Mouse (Mus musculus) limb, embryonic 13.5 days (tissue): ENCODE results near the gene Stpg4. TPM values are rescaled to one million over a fixed set of nuclear protein-coding genes. Genes with fewer than 3 reads are reported as not detected.
A peak's percentile ranks its signal among the peaks of the same experiment; 100 is the strongest.

Source experiments
- ATAC-seq: fragments of 200-750 bp; cut with Nextera tagmentation; 2 replicates; pipeline ENCODE4 v1.8.0; 2017; ENCODE audit warnings: low read depth, moderate number of reproducible peaks, moderate TSS enrichment; ENCODE audit not compliant: low FRiP score
- H3K27ac ChIP-seq: fragments of 300-500 bp; sonication (generic); 2 replicates; pipeline ENCODE4 v1.5.1; 2015; ENCODE audit warnings: inconsistent platforms, mild to moderate bottlenecking, moderate library complexity
- H3K27me3 ChIP-seq: fragments of 300-500 bp; sonication (generic); 2 replicates; pipeline ENCODE4 v1.6.1; 2015; ENCODE audit warnings: mild to moderate bottlenecking, inconsistent platforms
- H3K36me3 ChIP-seq: fragments of 300-500 bp; sonication (generic); 2 replicates; pipeline ENCODE4 v1.6.1; 2015; ENCODE audit warnings: inconsistent platforms, mild to moderate bottlenecking, moderate library complexity
- H3K4me1 ChIP-seq: fragments of 300-500 bp; sonication (generic); 2 replicates; pipeline ENCODE4 v1.6.1; 2015; ENCODE audit warnings: inconsistent platforms
- H3K4me2 ChIP-seq: fragments of 300-500 bp; sonication (generic); replicated peaks from 2 replicates; pipeline ENCODE4 v1.6.1; 2015; ENCODE audit warnings: inconsistent platforms, mild to moderate bottlenecking, moderate library complexity
- H3K4me3 ChIP-seq: fragments of 300-500 bp; sonication (generic); 2 replicates; pipeline ENCODE4 v1.5.1; 2015; ENCODE audit warnings: moderate library complexity, mild to moderate bottlenecking, inconsistent platforms
- H3K9ac ChIP-seq: fragments of 300-500 bp; sonication (generic); 2 replicates; pipeline ENCODE4 v1.6.1; 2015; ENCODE audit warnings: mild to moderate bottlenecking, inconsistent platforms
- H3K9me3 ChIP-seq: fragments of 300-500 bp; sonication (generic); 2 replicates; pipeline ENCODE4 v1.6.1; 2016; ENCODE audit warnings: inconsistent platforms
- WGBS: fragments of 180-500 bp; shearing (Covaris S2); methylation state at CpG from one replicate; pipeline ENCODE4 v1.1.7; 2015; 5-methylcytosine and 5-hydroxymethylcytosine counted together
- polyA plus RNA-seq: library from polyadenylated mRNA; unstranded; fragments of >200 nt; fragmentation: Nextera tagmentation; extraction: Ambion mirVana; gene quantifications from 2 replicates; pipeline ENCODE4 v1.2.1, GENCODE M21; 2015

The Stpg4 gene
- polyA plus RNA-seq, 1 experiment from 2014 or later, result not detected

DNA sequence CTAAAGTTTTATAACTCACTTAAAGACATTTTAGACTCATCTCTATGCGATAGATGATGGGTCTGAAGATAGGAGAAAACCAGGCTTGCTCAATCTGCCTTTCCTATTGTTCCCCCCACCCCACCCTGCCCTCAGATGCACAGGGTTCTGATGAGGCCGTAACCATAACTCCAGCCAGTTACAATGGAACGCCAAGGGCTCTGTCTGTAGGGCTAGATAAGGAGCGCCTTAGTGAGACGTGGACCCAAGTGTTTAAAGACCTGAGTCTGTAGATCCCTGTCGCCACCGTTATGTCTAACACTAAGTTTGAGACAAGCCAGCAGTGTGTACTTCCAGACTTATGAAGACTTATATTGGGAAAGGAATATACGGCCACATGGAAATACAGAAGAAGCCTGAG, 72.1 kb downstream of the Stpg4 start:
- no peak overlapping the region for H3K4me2 ChIP-seq
- no peak overlapping the region for H3K27ac ChIP-seq
- ATAC-seq, result no peak
- no peak overlapping the region for H3K4me3 ChIP-seq
- peaks cover 27% of the 10 kb centered on the region for H3K27me3 ChIP-seq
- no peaks in the 10 kb centered on the region for H3K36me3 ChIP-seq
- WGBS, result 74% methylated on average over 8 of the region's 8 CpGs
- peaks cover 67% of the 10 kb centered on the region for H3K4me1 ChIP-seq
- no peak overlapping the region for H3K9ac ChIP-seq
- H3K9me3 ChIP-seq, result no peaks in the 10 kb centered on the region

DNA sequence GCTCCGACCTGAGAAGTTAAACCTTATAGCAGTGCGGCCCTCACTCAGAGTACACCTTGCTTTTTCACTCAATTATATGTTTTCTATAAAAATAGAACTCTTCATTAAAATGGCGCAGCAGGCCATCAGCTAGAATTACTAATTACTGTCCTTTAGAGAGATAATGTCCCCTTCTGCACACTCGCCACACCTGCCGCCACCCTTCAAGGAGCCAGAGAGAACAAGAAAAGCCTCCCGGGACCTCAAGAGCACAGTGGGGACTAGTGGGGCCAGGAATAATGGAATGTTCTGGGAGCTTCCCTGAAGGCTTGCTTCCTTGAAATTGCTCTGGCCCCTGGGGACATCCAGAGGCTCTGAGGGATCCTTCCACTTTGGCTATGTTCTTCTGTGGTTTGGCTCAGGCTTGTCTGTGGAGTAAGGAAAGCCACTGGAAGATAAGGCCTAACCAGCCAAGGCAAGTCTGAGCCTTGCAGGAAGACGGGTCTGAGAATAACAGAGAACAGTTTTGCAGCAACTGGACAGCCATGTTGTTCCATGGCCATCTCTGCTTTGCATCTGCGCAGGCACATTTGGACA, 73.7 kb downstream of the Stpg4 start:
- H3K27me3 ChIP-seq, result peaks cover 38% of the 10 kb centered on the region
- no peak overlapping the region for H3K27ac ChIP-seq
- H3K4me2 ChIP-seq, result no peak overlapping the region
- no peaks in the 10 kb centered on the region for H3K9me3 ChIP-seq
- WGBS, result 82% methylated on average over 8 of the region's 8 CpGs
- no peak overlapping the region for H3K9ac ChIP-seq
- ATAC-seq, result no peak
- no peak overlapping the region for H3K4me3 ChIP-seq
- H3K36me3 ChIP-seq, result no peaks in the 10 kb centered on the region
- H3K4me1 ChIP-seq, result peaks cover 69% of the 10 kb centered on the region

DNA sequence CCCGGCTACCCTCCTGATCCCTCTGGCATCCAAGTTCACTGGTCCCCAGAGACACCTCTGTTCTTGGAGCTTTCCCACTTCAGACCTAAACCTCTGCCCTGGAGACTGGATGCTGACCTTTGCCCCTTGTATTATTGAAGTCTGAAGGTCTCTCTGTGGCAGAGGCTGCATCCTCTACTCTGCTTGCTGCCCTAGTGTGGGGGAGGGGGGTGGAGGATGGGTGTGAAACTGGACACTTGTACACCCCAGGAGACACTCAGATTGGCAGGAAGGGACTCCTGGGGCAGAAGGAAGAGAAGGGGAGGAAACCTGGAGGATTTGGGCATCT, 74.7 kb downstream of the Stpg4 start:
- no peaks in the 10 kb centered on the region for H3K9me3 ChIP-seq
- H3K36me3 ChIP-seq, result no peaks in the 10 kb centered on the region
- peak overlapping the region; percentile 44 for H3K4me2 ChIP-seq
- WGBS, result 14% methylated on average over 1 of the region's 1 CpGs
- H3K9ac ChIP-seq, result peak overlapping the region; percentile 31
- ATAC-seq, result no peak
- peaks cover 37% of the 10 kb centered on the region for H3K27me3 ChIP-seq
- H3K4me3 ChIP-seq, result no peak overlapping the region
- H3K4me1 ChIP-seq, result peaks cover 73% of the 10 kb centered on the region
- no peak overlapping the region for H3K27ac ChIP-seq

DNA sequence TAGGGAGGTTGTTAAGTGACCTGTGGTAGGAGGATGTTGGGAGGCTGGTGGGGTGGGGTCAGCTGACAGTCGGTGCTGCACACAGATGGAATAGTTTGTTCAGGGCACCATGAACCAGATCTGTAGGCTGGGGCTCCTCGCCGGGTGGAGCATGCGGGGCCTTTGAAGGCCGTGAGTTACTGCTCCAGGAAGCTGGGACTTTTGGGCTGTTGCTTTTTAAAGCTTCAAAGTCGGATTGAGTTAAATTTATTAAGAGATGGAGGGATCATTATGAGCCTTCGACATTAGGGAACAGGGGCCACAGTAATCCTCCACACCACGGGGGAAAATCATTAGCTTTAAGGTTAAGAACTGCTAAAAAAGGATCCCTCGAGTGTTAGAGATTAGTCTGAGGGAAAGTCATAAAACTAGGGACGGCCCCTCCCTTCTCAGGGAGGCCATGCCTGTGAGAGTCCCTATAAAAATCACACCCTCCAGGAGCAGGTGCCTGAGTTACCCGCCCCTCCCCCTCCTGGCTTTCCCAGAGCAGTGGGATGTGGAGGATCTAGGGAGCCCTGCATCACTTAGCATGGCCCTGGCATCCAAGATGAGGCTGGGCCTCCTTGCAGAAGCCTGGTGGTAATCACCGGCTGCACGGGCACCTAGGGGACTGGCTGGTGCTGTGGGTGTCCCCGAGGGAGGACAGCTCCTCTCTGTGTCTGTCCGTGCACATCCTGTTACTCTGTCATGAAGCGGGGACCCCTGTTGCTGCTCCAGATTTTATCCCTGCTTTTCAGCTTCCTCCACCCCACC, 75.2 kb downstream of the Stpg4 start:
- peak overlapping the region; percentile 79 for H3K27ac ChIP-seq
- H3K4me2 ChIP-seq, result peak overlapping the region; percentile 44
- H3K9ac ChIP-seq, result peak overlapping the region; percentile 31
- peaks cover 37% of the 10 kb centered on the region for H3K27me3 ChIP-seq
- no peak overlapping the region for H3K4me3 ChIP-seq
- peaks cover 67% of the 10 kb centered on the region for H3K4me1 ChIP-seq
- no peaks in the 10 kb centered on the region for H3K36me3 ChIP-seq
- 7% methylated on average over 16 of the region's 16 CpGs for WGBS
- no peaks in the 10 kb centered on the region for H3K9me3 ChIP-seq
- ATAC-seq, result peak; percentile 43; the same call in 1 of the 2 replicates

DNA sequence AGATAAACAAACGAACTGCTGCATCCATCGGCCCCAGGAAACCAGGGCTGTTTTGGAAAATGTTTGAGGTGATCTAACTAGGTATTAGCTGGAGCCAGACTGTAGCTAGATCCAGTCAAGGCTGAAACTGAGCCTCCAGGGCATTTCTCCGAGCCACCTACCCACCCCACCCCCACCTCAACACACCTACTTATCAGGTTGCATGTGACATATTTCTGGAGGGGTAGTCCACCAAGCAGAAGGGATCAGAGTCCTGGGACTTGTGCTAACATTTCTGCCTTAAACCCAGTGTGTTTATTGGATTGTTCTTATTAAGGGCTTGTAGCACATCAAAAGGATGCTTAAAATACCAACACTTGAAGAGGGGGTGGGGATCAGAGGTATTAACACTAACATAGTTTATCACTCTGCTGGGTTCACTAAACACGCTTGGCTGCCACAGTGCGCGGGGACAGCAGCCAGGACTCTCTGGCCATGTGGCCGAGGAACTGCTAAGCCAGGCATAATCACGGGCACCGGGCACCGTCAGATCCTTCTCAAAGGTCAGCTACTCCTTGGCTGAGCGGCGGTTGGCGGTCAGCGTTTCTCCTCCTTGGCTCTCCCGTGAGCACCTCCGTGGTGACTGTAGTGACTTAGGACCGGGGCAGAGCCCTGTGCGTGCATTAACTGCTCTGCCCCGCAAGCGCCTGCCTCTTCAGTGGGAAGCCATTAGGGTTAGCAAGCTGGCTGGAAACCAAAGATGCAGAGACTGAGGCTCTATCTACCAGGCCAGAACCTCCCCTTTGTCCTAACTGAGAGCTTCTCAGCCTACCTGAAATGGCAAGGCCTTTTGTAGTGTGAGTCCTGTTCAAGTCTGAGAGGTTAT, 76.1 kb downstream of the Stpg4 start:
- Histone ChIP-seq H3K36me3 (no peaks in the 10 kb centered on the region), H3K4me3 (no peak overlapping the region), H3K9ac (no peak overlapping the region; the same call in 1 of the 2 replicates), H3K9me3 (no peaks in the 10 kb centered on the region), H3K27me3 (peaks cover 36% of the 10 kb centered on the region), H3K27ac (peak overlapping the region; percentile 79), H3K4me2 (peak overlapping the region; percentile 44), H3K4me1 (peaks cover 65% of the 10 kb centered on the region)
- ATAC-seq, result peak; percentile 29; the same call in 1 of the 2 replicates
- 4% methylated on average over 20 of the region's 20 CpGs for WGBS

DNA sequence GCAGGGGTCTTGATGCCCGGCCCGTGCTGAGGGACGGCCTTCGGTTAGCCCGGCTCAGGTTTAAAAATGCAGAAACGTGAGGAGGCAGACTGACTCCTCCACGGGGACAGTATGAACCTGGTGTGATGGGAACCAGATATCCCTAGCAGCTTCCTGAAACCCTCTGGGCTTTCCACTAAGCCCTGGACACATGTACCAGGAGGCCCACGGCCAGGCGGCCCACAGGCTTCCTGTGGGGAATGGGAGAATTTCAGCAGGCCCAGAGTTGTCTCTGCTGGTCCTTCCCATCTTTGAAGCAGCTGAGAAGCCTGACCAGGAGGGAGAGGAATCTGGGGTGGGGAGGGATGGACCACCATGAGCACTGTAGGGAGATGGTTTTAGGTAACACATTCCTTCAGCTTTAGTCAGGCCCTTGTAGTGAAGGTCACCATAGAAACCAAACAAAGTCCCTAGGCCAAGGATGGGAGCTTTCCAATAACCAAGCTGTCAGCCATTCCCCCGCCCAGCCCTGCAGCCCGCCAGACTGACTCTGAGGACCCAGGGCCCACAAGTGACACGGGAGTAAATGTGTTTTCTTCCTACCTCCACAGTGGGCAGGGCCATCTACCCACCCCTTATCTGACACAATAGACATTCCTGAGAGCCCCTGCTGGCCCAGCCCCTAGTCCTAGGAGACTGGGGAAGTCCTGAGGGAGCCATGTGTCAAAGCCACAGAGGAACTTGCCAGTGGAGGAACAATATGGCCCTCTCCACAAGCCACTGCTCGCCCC, 76.9 kb downstream of the Stpg4 start:
- peak; percentile 60 for ATAC-seq
- no peaks in the 10 kb centered on the region for H3K36me3 ChIP-seq
- H3K9ac ChIP-seq, result no peak overlapping the region; the same call in 1 of the 2 replicates
- no peaks in the 10 kb centered on the region for H3K9me3 ChIP-seq
- peak overlapping the region; percentile 44 for H3K4me2 ChIP-seq
- peaks cover 42% of the 10 kb centered on the region for H3K27me3 ChIP-seq
- no peak overlapping the region for H3K4me3 ChIP-seq
- H3K27ac ChIP-seq, result peak overlapping the region; percentile 79
- peaks cover 57% of the 10 kb centered on the region for H3K4me1 ChIP-seq
- WGBS, result 30% methylated on average over 13 of the region's 13 CpGs

DNA sequence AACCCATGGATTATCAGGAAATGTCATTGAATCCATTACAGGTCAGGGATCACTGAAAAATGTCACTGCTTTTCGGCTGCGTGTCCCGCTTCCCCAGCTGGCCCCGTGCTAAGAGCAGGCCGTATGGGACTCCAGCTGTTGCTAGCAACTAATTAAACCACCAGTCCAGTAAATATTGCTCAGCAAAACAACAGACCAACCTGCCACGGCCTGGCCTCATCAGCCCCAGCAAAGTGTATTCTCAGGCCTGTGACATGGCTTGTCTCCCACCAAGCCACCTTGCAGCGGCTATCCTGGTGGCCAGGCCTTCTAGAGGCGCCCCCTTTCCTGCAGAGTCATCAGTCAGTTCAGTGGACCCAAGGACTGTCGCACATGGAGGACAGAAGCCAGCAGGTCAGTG, 78.0 kb downstream of the Stpg4 start:
- no peak overlapping the region for H3K27ac ChIP-seq
- H3K4me2 ChIP-seq, result no peak overlapping the region
- H3K9me3 ChIP-seq, result no peaks in the 10 kb centered on the region
- H3K9ac ChIP-seq, result no peak overlapping the region
- H3K4me1 ChIP-seq, result peaks cover 61% of the 10 kb centered on the region
- 55% methylated on average over 9 of the region's 9 CpGs for WGBS
- H3K27me3 ChIP-seq, result peaks cover 41% of the 10 kb centered on the region
- ATAC-seq, result no peak
- no peak overlapping the region for H3K4me3 ChIP-seq
- no peaks in the 10 kb centered on the region for H3K36me3 ChIP-seq

DNA sequence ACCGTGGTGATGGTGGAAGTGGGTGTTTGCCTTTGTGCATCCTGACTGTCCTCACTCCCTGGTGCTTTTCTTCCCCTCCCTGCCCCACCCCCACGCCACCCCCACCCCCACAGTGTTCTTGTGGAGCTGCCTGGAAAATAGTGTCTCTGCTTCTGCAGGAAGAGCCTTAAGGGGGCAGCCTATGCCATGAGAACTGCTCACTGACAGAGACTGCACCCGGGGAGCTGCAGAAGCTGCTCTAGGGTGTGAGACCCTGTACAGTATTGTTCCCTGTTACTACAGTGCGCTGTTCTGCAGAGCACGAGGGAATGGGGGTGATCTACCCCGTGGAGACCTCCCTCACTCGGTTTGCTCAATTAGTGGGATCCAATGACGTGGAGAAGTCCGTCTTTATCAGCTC, 78.5 kb downstream of the Stpg4 start:
- Histone ChIP-seq H3K9me3 (no peaks in the 10 kb centered on the region), H3K27ac (no peak overlapping the region), H3K27me3 (peaks cover 37% of the 10 kb centered on the region), H3K9ac (no peak overlapping the region), H3K4me2 (no peak overlapping the region), H3K4me1 (peaks cover 65% of the 10 kb centered on the region), H3K4me3 (no peak overlapping the region), H3K36me3 (no peaks in the 10 kb centered on the region)
- WGBS, result 20% methylated on average over 9 of the region's 9 CpGs
- no peak for ATAC-seq

DNA sequence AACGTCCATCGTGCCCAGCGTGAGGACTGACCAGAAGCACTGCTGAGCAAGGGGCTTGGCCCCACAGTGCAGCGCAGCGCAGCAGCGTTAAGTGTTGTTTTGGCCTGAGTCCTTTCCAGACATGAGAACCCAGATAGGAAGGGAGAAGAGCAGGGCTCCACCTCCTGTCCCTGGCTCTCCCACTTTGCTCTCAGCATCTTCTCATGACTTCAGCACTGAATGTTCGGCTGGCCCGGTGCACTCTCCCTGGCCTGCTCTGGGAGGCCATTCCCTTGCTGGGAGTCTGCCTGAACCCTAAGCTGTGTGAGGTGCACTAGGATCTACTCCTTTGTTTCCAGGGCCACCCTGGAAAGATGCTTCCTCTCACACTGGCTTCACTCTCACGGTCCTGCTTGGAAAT, 79.2 kb downstream of the Stpg4 start:
- H3K36me3 ChIP-seq, result no peaks in the 10 kb centered on the region
- no peaks in the 10 kb centered on the region for H3K9me3 ChIP-seq
- no peak overlapping the region for H3K4me3 ChIP-seq
- peaks cover 57% of the 10 kb centered on the region for H3K4me1 ChIP-seq
- H3K27ac ChIP-seq, result no peak overlapping the region
- H3K9ac ChIP-seq, result no peak overlapping the region
- WGBS, result 56% methylated on average over 9 of the region's 9 CpGs
- H3K4me2 ChIP-seq, result no peak overlapping the region
- ATAC-seq, result no peak
- peaks cover 38% of the 10 kb centered on the region for H3K27me3 ChIP-seq

DNA sequence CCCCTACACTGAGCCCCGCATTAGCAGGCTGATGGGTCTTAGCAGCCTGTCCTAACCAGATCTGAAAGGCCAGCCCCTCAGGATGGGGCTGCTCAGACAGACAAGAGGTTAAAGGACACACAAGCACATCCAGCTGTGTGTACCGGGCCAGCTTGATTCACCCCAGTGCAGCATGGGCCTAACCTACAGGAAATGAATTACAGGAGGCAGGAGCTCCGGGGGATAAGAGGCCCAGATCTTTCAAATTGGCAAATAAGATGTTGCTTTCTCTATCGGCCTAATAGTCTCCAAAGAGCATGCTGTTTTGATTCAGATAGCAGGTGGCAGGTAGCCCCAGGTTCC, 82.3 kb downstream of the Stpg4 start:
- 29% methylated on average over 4 of the region's 4 CpGs for WGBS
- ATAC-seq, result no peak
- no peak overlapping the region for H3K4me3 ChIP-seq
- no peak overlapping the region for H3K9ac ChIP-seq
- peaks cover 31% of the 10 kb centered on the region for H3K27me3 ChIP-seq
- no peaks in the 10 kb centered on the region for H3K9me3 ChIP-seq
- H3K4me1 ChIP-seq, result peaks cover 26% of the 10 kb centered on the region
- H3K27ac ChIP-seq, result no peak overlapping the region
- no peak overlapping the region for H3K4me2 ChIP-seq
- no peaks in the 10 kb centered on the region for H3K36me3 ChIP-seq

DNA sequence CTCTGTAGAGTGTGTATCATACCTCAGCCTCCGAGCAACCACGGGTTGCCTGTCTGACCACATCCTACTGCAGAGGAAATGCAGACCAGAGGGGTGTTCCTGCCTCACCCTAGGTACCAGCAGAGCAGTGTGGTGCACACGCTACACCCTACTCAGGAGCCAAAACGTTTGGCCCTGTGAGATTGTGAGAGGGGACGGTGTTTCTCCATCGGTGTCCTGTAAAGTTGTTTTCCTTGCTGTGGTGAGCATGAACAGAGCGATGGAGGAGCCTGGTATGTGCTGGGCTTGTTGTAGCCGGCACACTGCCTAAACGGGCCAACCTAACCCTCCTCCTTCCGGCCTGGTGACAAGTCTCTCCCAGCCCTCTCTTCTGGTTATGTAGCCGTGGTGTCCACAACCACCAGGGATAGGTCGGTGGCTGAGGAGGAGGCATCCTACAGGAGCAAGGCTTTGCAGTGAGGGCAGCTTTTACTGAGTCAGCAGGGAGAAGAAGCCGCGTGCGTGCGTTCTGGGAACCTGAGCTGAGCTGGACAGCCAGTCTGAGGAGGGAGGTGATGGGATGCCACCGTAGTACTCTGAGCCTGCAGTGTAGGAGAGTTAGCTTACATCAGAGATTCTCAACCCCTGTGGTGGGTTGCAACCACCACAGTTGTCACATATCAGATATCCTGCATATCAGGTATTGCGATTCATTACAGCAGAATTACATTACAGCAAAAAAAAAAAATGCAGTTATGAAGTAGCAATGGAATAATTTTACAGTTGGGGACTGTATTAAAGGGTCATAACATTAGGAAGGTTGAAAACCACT, 82.9 kb downstream of the Stpg4 start:
- H3K27ac ChIP-seq, result no peak overlapping the region
- ATAC-seq, result no peak
- no peaks in the 10 kb centered on the region for H3K36me3 ChIP-seq
- no peak overlapping the region for H3K4me3 ChIP-seq
- H3K27me3 ChIP-seq, result peaks cover 25% of the 10 kb centered on the region
- WGBS, result 69% methylated on average over 18 of the region's 18 CpGs
- no peak overlapping the region for H3K9ac ChIP-seq
- H3K4me1 ChIP-seq, result peaks cover 20% of the 10 kb centered on the region
- H3K4me2 ChIP-seq, result no peak overlapping the region
- H3K9me3 ChIP-seq, result no peaks in the 10 kb centered on the region
